Mouse (Mus musculus) gastrocnemius, postnatal 14 days (tissue): ENCODE results near the gene S1pr5. TPM values are rescaled to one million over a fixed set of nuclear protein-coding genes. Genes with fewer than 3 reads are reported as not detected.
"Not testable (repeated sequence)": the region's sequence is repeated elsewhere in the genome, so short reads cannot be mapped to it uniquely, and the experiment has no call there.

Experiments
- DNase-seq: peaks from one replicate; pipeline ENCODE4 v3.0.0; 2021; ENCODE audit warnings: mixed read lengths
- intact Hi-C: fragments of 180-260 bp; cut with DNase I; formaldehyde crosslinking; loops from one replicate; pipeline ENCODE4 v1.15.1; 2025; ENCODE audit warnings: low total_unique reads
- long read RNA-seq, 2 experiments: library from polyadenylated mRNA; stranded (forward); transcript quantifications; one replicate each; pipeline ENCODE4 v2.0.0; 2021
- total RNA-seq, 2 experiments: library from RNA; stranded (reverse); gene quantifications; 2 replicates each; pipeline ENCODE4 v1.2.3; 2021

S1pr5 gene
- under 1 TPM; 0.10 to 0.27 TPM for total RNA-seq
- long read RNA-seq, experiment 1, result 0 reads
- long read RNA-seq, experiment 2, result 0 reads

GRCm38 (mm10) chr9:21248326-21248725 lies at the start of gene S1pr5:
Gene S1pr5 (minus strand): TSS chr9:21248443.
- intact Hi-C loops, result no loop called here
- peak; percentile 59 for DNase-seq

GRCm38 (mm10) chr9:21292271-21292670 lies 44.0 kb upstream of the S1pr5 start:
- intact Hi-C loops, result no loop called here
- no peak for DNase-seq

- DNase-seq, intact Hi-C loops: not testable (repeated sequence)
Observed at GRCm38 (mm10) chr9:21291868-21292267, 43.6 kb upstream of the S1pr5 start.

GRCm38 (mm10) chr9:21291022-21291787 lies 43.0 kb upstream of the S1pr5 start, which contains the start of gene Cdkn2d:
Gene Cdkn2d (minus strand): TSS chr9:21291407.
- peak; percentile 100 for DNase-seq
- intact Hi-C loops, result no loop called here

GRCm38 (mm10) chr9:21290589-21290988 lies 42.3 kb upstream of the S1pr5 start:
- intact Hi-C loops, result no loop called here
- peak; percentile 47 for DNase-seq

GRCm38 (mm10) chr9:21289337-21289671 lies 41.1 kb upstream of the S1pr5 start:
- no peak for DNase-seq
- intact Hi-C loops, result no loop called here

- DNase-seq, result no peak
- intact Hi-C loops, result no loop called here
Observed at GRCm38 (mm10) chr9:21288404-21289336, 40.4 kb upstream of the S1pr5 start.

- intact Hi-C loops, result no loop called here
- DNase-seq, result peak; percentile 98
Observed at GRCm38 (mm10) chr9:21287571-21288402, 39.5 kb upstream of the S1pr5 start, which contains the start of gene Kri1. Gene Kri1 (minus strand): TSS chr9:21287969.

- intact Hi-C loops, result no loop called here
- DNase-seq, result no peak
Observed at GRCm38 (mm10) chr9:21286753-21287152, 38.5 kb upstream of the S1pr5 start.

GRCm38 (mm10) chr9:21283994-21284393 lies 35.8 kb upstream of the S1pr5 start:
- DNase-seq, result no peak
- intact Hi-C loops, result no loop called here

- intact Hi-C loops, result no loop called here
- DNase-seq, result no peak
Observed at GRCm38 (mm10) chr9:21283591-21283990, 35.3 kb upstream of the S1pr5 start.

- DNase-seq, result no peak
- intact Hi-C loops, result no loop called here
Observed at GRCm38 (mm10) chr9:21277776-21278175, 29.5 kb upstream of the S1pr5 start.

- intact Hi-C loops, result no loop called here
- DNase-seq, result no peak
Observed at GRCm38 (mm10) chr9:21276307-21276706, 28.1 kb upstream of the S1pr5 start.

GRCm38 (mm10) chr9:21275727-21276126 lies 27.5 kb upstream of the S1pr5 start:
- intact Hi-C loops, result no loop called here
- no peak for DNase-seq

- intact Hi-C loops, result no loop called here
- no peak for DNase-seq
Observed at GRCm38 (mm10) chr9:21275013-21275710, 26.9 kb upstream of the S1pr5 start.

- DNase-seq, result no peak
- intact Hi-C loops, result no loop called here
Observed at GRCm38 (mm10) chr9:21274336-21274735, 26.1 kb upstream of the S1pr5 start.

- intact Hi-C loops, result no loop called here
- DNase-seq, result no peak
Observed at GRCm38 (mm10) chr9:21273520-21274228, 25.4 kb upstream of the S1pr5 start.

GRCm38 (mm10) chr9:21273094-21273493 lies 24.9 kb upstream of the S1pr5 start:
- intact Hi-C loops, result no loop called here
- no peak for DNase-seq
